Mouse (Mus musculus): ENCODE measurements around the gene Atg16l1. TPM values are rescaled to one million over a fixed set of nuclear protein-coding genes. Genes with fewer than 3 reads are reported as not detected.

The Atg16l1 gene
- polyA plus RNA-seq (2015; fragmentation: Nextera tagmentation; extraction: Ambion mirVana), result 64.3 and 65.1 TPM in 2 replicates

DNA sequence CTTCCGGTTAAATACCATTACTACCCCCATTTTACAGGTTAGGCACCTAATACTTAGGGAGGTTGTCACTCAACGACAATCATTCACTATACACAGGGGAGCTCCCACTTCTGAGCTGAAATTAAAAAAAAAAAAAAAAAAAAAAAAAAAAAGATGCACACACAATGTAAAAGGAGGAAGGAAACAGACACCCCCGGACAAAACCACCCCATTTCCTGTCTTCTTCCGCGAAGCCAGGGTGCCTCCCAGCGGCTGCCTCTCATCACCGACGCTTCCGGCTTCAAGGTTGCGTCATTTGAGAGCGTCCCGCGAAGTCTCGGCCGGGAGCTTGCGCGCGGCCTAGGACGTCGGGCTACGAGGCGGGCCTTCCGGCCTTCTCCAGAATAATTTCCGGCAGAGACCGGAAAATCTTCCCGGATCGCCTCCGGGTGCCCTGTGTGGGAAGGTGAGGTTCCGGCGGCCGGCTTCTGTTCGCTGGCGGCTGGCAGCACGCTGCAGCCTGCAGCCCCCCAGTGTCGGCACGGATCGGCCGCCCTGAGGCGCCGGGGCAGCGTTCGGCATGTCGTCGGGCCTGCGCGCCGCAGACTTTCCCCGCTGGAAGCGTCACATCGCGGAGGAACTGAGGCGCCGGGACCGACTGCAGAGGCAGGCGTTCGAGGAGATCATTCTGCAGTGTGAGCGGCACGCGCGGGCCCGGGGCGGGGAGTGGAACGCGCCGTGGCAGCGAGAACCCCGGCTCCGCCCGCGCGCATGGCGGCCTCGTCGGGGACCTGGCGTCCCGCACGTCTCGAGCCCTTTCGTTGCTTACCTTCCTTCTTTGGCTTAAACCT lies at the start of gene Atg16l1:
TSS of gene Atg16l1 (plus strand) at position 230 of the 830 bp plus-strand sequence.
- peaks cover 15% of the 10 kb centered on the region; the same call in 1 of the 2 replicates for H3K27me3 ChIP-seq
- H3K4me3 ChIP-seq, result peak within 1 kb of the TSS; percentile 98
- H3K9me3 ChIP-seq, result no peaks in the 10 kb centered on the region
- peak within 1 kb of the TSS; percentile 98 for H3K9ac ChIP-seq
- peak within 1 kb of the TSS; percentile 94 for H3K27ac ChIP-seq
- H3K4me2 ChIP-seq, result peak within 1 kb of the TSS; percentile 73
- H3K4me1 ChIP-seq (replicated peaks), result peaks cover 20% of the 10 kb centered on the region
- peak; percentile 99 for ATAC-seq (ENCODE audit: low FRiP score)
- WGBS, result 1% methylated on average over 79 of the region's 79 CpGs
- peaks cover 21% of the 10 kb centered on the region for H3K36me3 ChIP-seq

DNA sequence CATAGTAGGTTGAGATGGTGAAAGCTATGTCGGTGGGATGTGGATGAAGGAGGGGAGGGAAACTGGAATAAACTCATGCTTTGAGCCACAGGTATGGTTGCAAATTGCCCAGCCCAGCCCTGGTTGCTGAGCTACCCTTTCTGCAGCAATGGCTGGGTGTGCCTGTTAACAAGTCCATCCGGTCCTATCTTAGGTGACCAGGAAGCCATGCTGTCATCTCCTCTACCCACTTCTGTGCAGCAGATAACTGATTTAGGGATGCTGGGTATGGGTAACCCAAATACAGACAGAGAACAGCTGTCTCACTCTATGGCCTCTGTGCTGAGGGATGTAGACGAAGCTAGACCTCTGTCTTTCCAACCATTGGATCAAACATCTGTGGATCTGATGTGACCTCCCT lies 49.3 kb upstream of the Atg16l1 start:
- Histone ChIP-seq H3K9ac (no peak overlapping the region), H3K4me2 (no peak overlapping the region), H3K27me3 (no peaks in the 10 kb centered on the region), H3K4me1 (replicated peaks) (no peaks in the 10 kb centered on the region; the same call in 1 of the 2 replicates), H3K36me3 (peaks cover 4% of the 10 kb centered on the region; the same call in 1 of the 2 replicates), H3K9me3 (no peaks in the 10 kb centered on the region), H3K4me3 (no peak overlapping the region), H3K27ac (no peak overlapping the region)
- ATAC-seq (ENCODE audit: low FRiP score), result no peak
- 92% methylated on average over 3 of the region's 3 CpGs for whole genome bisulfite sequencing

GRCm38 (mm10) chr1:87709020-87709419 lies 46.6 kb upstream of the Atg16l1 start:
- H3K27me3 ChIP-seq, result no peaks in the 10 kb centered on the region
- no peaks in the 10 kb centered on the region for H3K9me3 ChIP-seq
- H3K27ac ChIP-seq, result no peak overlapping the region
- no peak for ATAC-seq (ENCODE audit: low FRiP score)
- no peak overlapping the region for H3K4me3 ChIP-seq
- H3K9ac ChIP-seq, result no peak overlapping the region
- no peaks in the 10 kb centered on the region; the same call in 1 of the 2 replicates for H3K4me1 ChIP-seq (replicated peaks)
- no peak overlapping the region for H3K4me2 ChIP-seq
- peaks cover 4% of the 10 kb centered on the region; the same call in 1 of the 2 replicates for H3K36me3 ChIP-seq
- WGBS, result 40% methylated on average over 6 of the region's 6 CpGs

DNA sequence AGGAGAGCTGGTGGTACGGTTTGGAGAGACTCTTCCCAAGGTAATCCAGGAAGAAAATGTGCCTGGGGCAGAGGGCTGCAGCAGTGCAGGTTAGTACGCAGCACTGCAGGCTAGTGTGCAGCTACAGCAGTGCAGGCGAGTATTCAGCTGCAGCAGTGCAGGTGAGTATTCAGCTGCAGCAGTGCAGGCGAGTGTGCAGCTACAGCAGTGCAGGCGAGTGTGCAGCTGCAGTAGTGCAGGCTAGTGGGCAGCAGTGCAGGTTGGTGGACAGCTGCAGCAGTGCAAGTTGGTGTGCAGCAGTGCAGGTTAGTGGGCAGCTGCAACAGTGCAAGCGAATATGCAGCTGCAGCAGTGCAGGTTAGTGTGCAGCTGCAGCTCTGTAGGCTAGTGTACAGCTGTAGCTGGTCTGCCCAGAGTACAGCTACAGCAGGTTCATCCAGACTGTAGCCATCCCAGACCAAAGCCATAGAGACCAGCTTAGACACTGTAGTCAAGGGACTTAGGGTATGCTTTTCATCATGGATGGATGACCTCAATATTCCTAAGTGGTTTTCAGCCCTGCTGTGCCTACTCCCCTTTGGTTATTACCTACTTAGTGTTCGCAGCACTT lies 45.9 kb upstream of the Atg16l1 start:
- H3K27ac ChIP-seq, result no peak overlapping the region
- 83% methylated on average over 7 of the region's 7 CpGs for WGBS
- H3K4me3 ChIP-seq, result no peak overlapping the region
- peaks cover 4% of the 10 kb centered on the region; the same call in 1 of the 2 replicates for H3K36me3 ChIP-seq
- no peaks in the 10 kb centered on the region; the same call in 1 of the 2 replicates for H3K4me1 ChIP-seq (replicated peaks)
- H3K9ac ChIP-seq, result no peak overlapping the region
- H3K4me2 ChIP-seq, result no peak overlapping the region
- H3K9me3 ChIP-seq, result no peaks in the 10 kb centered on the region
- no peak for ATAC-seq (ENCODE audit: low FRiP score)
- H3K27me3 ChIP-seq, result no peaks in the 10 kb centered on the region

DNA sequence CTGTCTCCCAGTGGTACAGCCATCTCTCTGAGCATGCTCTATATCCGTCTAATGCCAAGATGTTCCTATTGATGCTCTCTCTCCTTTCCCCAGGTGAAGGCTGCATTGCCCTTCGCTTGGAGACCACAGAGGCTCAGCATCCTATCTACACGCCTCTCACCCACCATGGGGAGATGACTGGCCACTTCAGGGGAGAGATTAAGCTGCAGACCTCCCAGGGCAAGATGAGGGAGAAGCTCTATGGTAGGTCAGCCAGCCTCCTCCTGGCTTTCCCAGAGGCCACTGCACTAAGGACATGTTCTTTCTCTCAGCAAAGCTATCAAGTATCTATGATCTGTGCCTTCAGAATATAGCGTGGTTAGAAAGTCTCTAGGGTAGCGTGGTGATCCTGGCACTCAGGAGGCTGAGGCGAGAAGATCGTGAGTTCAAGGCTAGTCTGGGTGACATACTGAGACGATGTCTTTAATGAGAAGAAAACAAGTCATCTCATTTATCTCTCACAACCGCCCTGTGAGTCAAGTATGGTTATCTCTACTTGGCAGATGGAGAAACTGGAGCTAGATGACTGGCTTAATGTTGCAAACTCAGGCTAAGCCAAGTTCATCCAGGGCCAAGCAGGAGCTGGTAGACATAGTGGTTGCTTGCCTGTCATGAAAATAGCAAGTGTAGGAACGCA lies 43.6 kb upstream of the Atg16l1 start:
- Histone ChIP-seq H3K36me3 (peaks cover 4% of the 10 kb centered on the region; the same call in 1 of the 2 replicates), H3K4me1 (replicated peaks) (no peaks in the 10 kb centered on the region; the same call in 1 of the 2 replicates), H3K9me3 (no peaks in the 10 kb centered on the region), H3K4me2 (no peak overlapping the region), H3K27ac (no peak overlapping the region), H3K27me3 (no peaks in the 10 kb centered on the region), H3K9ac (no peak overlapping the region), H3K4me3 (no peak overlapping the region)
- WGBS, result 89% methylated on average over 10 of the region's 10 CpGs
- ATAC-seq (ENCODE audit: low FRiP score), result no peak

DNA sequence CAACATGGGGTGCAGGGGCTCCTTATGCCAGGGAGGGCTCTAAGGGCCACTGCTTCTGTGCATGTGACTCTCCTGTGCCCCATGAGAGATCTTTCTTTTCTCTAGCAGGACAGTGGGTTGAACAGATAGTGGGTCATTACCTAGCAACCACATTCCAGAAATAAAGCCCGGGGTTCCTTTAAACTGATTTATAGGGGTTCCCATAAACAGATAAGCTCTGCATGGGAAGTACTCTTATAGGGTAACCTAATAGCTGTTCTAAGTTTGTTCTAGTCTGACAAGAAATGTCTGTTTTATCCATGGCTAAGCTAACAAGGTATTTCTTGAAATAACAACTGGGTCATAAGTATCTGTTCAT lies 43.1 kb upstream of the Atg16l1 start:
- H3K27me3 ChIP-seq, result no peaks in the 10 kb centered on the region
- no peak overlapping the region for H3K9ac ChIP-seq
- 90% methylated on average over 1 of the region's 1 CpGs for WGBS
- H3K4me3 ChIP-seq, result no peak overlapping the region
- peaks cover 4% of the 10 kb centered on the region; the same call in 1 of the 2 replicates for H3K36me3 ChIP-seq
- no peak overlapping the region for H3K4me2 ChIP-seq
- ATAC-seq (ENCODE audit: low FRiP score), result no peak
- no peaks in the 10 kb centered on the region; the same call in 1 of the 2 replicates for H3K4me1 ChIP-seq (replicated peaks)
- no peak overlapping the region for H3K27ac ChIP-seq
- H3K9me3 ChIP-seq, result no peaks in the 10 kb centered on the region

DNA sequence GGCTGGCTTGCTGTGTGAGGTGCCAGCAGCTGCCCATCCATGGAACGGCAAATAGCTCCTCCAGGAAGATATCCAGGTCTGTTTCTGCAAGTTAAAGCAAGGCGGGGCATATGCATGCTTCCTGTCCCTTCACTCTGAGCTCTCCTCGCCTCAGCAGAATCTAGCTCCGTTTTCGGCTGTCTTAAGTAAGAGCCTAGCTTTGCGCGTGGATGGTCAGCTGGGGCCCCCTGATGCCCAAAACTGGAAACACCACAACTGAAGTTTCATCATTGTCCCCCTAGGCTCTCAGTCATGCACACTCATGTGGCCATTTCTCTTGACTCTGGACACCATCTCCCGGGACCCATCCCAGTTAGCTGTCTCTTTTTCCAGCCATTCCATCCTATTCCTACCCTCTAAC lies 34.3 kb upstream of the Atg16l1 start:
- Histone ChIP-seq H3K4me2 (no peak overlapping the region), H3K9me3 (no peaks in the 10 kb centered on the region), H3K36me3 (no peaks in the 10 kb centered on the region), H3K27me3 (no peaks in the 10 kb centered on the region), H3K4me3 (no peak overlapping the region), H3K4me1 (replicated peaks) (no peaks in the 10 kb centered on the region), H3K27ac (no peak overlapping the region), H3K9ac (no peak overlapping the region)
- no peak for ATAC-seq (ENCODE audit: low FRiP score)
- 31% methylated on average over 8 of the region's 8 CpGs for WGBS

- H3K9ac ChIP-seq, result no peak overlapping the region
- no peaks in the 10 kb centered on the region for H3K4me1 ChIP-seq (replicated peaks)
- 54% methylated on average over 2 of the region's 2 CpGs for WGBS
- H3K4me3 ChIP-seq, result no peak overlapping the region
- H3K27me3 ChIP-seq, result no peaks in the 10 kb centered on the region
- H3K27ac ChIP-seq, result no peak overlapping the region
- no peak overlapping the region for H3K4me2 ChIP-seq
- no peak for ATAC-seq (ENCODE audit: low FRiP score)
- no peaks in the 10 kb centered on the region for H3K9me3 ChIP-seq
- no peaks in the 10 kb centered on the region for H3K36me3 ChIP-seq
Measured at GRCm38 (mm10) chr1:87722081-87722480, 33.6 kb upstream of the Atg16l1 start.

- 76% methylated on average over 4 of the region's 4 CpGs for WGBS
Measured at GRCm38 (mm10) chr1:87723351-87723750, 32.3 kb upstream of the Atg16l1 start.

GRCm38 (mm10) chr1:87729070-87729469 lies 26.6 kb upstream of the Atg16l1 start:
- ATAC-seq (ENCODE audit: low FRiP score), result no peak
- Histone ChIP-seq H3K36me3 (no peaks in the 10 kb centered on the region), H3K4me3 (no peak overlapping the region), H3K9me3 (no peaks in the 10 kb centered on the region), H3K9ac (no peak overlapping the region), H3K4me2 (no peak overlapping the region), H3K27me3 (no peaks in the 10 kb centered on the region), H3K4me1 (replicated peaks) (no peaks in the 10 kb centered on the region), H3K27ac (no peak overlapping the region)
- WGBS, result 82% methylated on average over 2 of the region's 2 CpGs

More at GRCm38 (mm10) chr1:87723351-87723750, 32.3 kb upstream of the Atg16l1 start:
- no peak overlapping the region for H3K4me2 ChIP-seq
- H3K36me3 ChIP-seq, result no peaks in the 10 kb centered on the region
- H3K9ac ChIP-seq, result no peak overlapping the region
- H3K4me3 ChIP-seq, result no peak overlapping the region
- H3K27me3 ChIP-seq, result no peaks in the 10 kb centered on the region
- no peaks in the 10 kb centered on the region for H3K4me1 ChIP-seq (replicated peaks)
- H3K27ac ChIP-seq, result no peak overlapping the region
- ATAC-seq (ENCODE audit: low FRiP score), result no peak
- H3K9me3 ChIP-seq, result no peaks in the 10 kb centered on the region

DNA sequence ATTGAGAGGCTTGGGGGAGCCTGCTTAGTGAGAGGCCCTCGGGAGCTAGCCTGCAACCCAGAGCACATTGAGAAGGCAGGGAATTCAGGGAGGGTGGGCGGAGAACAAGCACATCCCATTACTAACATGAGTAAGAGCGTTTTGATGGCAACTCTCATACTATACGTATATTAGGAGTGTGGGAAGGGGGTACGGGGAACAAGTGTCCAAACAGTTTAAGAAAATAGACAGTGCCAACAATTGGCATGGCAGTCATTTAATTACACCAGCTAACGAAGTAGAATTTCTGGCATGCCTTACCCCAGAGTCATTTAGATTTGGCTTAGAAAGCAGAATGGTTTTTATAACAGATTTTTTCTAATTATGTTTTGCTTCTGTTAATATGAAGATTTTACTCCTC lies 25.8 kb upstream of the Atg16l1 start:
- 80% methylated on average over 6 of the region's 6 CpGs for WGBS
- no peak overlapping the region for H3K27ac ChIP-seq
- H3K36me3 ChIP-seq, result no peaks in the 10 kb centered on the region
- H3K9ac ChIP-seq, result no peak overlapping the region
- H3K9me3 ChIP-seq, result no peaks in the 10 kb centered on the region
- H3K4me1 ChIP-seq (replicated peaks), result no peaks in the 10 kb centered on the region
- no peak overlapping the region for H3K4me3 ChIP-seq
- H3K4me2 ChIP-seq, result no peak overlapping the region
- ATAC-seq (ENCODE audit: low FRiP score), result no peak
- H3K27me3 ChIP-seq, result no peaks in the 10 kb centered on the region

GRCm38 (mm10) chr1:87730271-87730670 lies 25.4 kb upstream of the Atg16l1 start:
- H3K4me1 ChIP-seq (replicated peaks), result no peaks in the 10 kb centered on the region
- ATAC-seq (ENCODE audit: low FRiP score), result no peak
- no peak overlapping the region for H3K4me2 ChIP-seq
- no peak overlapping the region for H3K27ac ChIP-seq
- no peaks in the 10 kb centered on the region for H3K9me3 ChIP-seq
- no peak overlapping the region for H3K9ac ChIP-seq
- H3K36me3 ChIP-seq, result no peaks in the 10 kb centered on the region
- H3K4me3 ChIP-seq, result no peak overlapping the region
- no peaks in the 10 kb centered on the region for H3K27me3 ChIP-seq
- WGBS, result 89% methylated on average over 7 of the region's 7 CpGs
